Mouse (Mus musculus) embryonic facial prominence, embryonic 11.5 days (tissue): ENCODE results near the gene Laptm5. TPM values are rescaled to one million over a fixed set of nuclear protein-coding genes. Genes with fewer than 3 reads are reported as not detected.

Experiments used
- ATAC-seq: fragments of 200-750 bp; cut with Nextera tagmentation; replicated peaks from 2 replicates; pipeline ENCODE4 v1.8.0; 2017; ENCODE audit warnings: low read depth; ENCODE audit not compliant: insufficient number of reproducible peaks, low FRiP score, low TSS enrichment
- DNase-seq: peaks from one replicate; pipeline ENCODE4 v3.0.0-alpha.2; 2015; ENCODE audit warnings: low spot score
- H3K27ac ChIP-seq: fragments of 300-500 bp; sonication (generic); replicated peaks from 2 replicates; pipeline ENCODE4 v1.5.1; 2014; ENCODE audit warnings: mild to moderate bottlenecking, low read depth, low read length, control low read depth
- H3K27me3 ChIP-seq: fragments of 300-500 bp; sonication (generic); 2 replicates; pipeline ENCODE4 v1.6.1; 2014; ENCODE audit warnings: mild to moderate bottlenecking, low read length, moderate library complexity, mixed read lengths; ENCODE audit not compliant: control insufficient read depth, insufficient read depth
- H3K36me3 ChIP-seq: fragments of 300-500 bp; sonication (generic); replicated peaks from 2 replicates; pipeline ENCODE4 v1.6.1; 2014; ENCODE audit warnings: low read depth, mild to moderate bottlenecking, low read length, moderate library complexity, mixed read lengths; ENCODE audit not compliant: control insufficient read depth, insufficient read depth
- H3K4me1 ChIP-seq: fragments of 300-500 bp; sonication (generic); 2 replicates; pipeline ENCODE4 v1.6.1; 2014; ENCODE audit warnings: low read length, mixed read lengths; ENCODE audit not compliant: control insufficient read depth, insufficient read depth
- H3K4me2 ChIP-seq: fragments of 300-500 bp; sonication (generic); 2 replicates; pipeline ENCODE4 v1.6.1; 2014; ENCODE audit warnings: low read depth, mild to moderate bottlenecking, control low read depth, low read length, moderate library complexity
- H3K4me3 ChIP-seq: fragments of 300-500 bp; sonication (generic); 2 replicates; pipeline ENCODE4 v1.5.1; 2014; ENCODE audit warnings: low read depth, low read length, control low read depth
- H3K9ac ChIP-seq: fragments of 300-500 bp; sonication (generic); replicated peaks from 2 replicates; pipeline ENCODE4 v1.6.1; 2014; ENCODE audit warnings: mild to moderate bottlenecking, control low read depth, low read length
- H3K9me3 ChIP-seq: fragments of 300-500 bp; sonication (generic); replicated peaks from 2 replicates; pipeline ENCODE4 v1.6.1; 2016; ENCODE audit warnings: mild to moderate bottlenecking, low read length, inconsistent platforms, mixed read lengths; ENCODE audit not compliant: control insufficient read depth
- WGBS: fragments of 180-500 bp; shearing (Covaris S2); extraction: QIAGEN DNeasy Blood & Tissue Kit; methylation state at CpG from one replicate; pipeline ENCODE4 v1.1.7; 2014; 5-methylcytosine and 5-hydroxymethylcytosine counted together
- polyA plus RNA-seq: library from polyadenylated mRNA; unstranded; fragments of >200 nt; fragmentation: Nextera tagmentation; extraction: Ambion mirVana; gene quantifications from 2 replicates; pipeline ENCODE4 v1.2.1, GENCODE M21; 2014

The Laptm5 gene
- polyA plus RNA-seq, 1 experiment from 2014 or later, result 25.4 TPM

DNA sequence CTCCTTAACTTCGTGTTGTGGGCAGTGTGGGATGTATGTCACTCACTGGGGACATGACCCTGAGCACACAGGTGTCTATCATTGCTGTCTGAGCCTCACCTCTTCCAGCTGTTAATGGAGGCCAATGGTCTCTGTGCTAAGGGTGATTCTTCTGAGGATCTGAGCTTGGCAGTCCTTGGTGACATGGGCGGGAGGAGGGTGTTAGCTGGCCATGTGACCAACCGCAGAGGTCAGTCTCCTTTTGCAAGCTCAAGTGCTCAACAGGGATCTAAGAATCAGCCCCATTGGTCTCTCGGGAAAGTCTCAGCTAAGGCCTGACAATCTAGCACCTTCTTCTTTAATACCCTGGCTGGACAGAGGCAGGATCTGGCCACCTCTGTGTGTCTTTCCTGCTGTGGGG is 4.6 kb downstream of the Laptm5 start:
- Histone ChIP-seq H3K27me3 (no peaks in the 10 kb centered on the region), H3K4me2 (no peak overlapping the region), H3K4me1 (peaks cover 5% of the 10 kb centered on the region; the same call in 1 of the 2 replicates), H3K27ac (no peak overlapping the region), H3K9ac (no peak overlapping the region), H3K36me3 (no peaks in the 10 kb centered on the region), H3K9me3 (no peaks in the 10 kb centered on the region), H3K4me3 (no peak overlapping the region)
- ATAC-seq (no peak), DNase-seq (no peak)
- WGBS, result 69% methylated on average over 4 of the region's 4 CpGs

DNA sequence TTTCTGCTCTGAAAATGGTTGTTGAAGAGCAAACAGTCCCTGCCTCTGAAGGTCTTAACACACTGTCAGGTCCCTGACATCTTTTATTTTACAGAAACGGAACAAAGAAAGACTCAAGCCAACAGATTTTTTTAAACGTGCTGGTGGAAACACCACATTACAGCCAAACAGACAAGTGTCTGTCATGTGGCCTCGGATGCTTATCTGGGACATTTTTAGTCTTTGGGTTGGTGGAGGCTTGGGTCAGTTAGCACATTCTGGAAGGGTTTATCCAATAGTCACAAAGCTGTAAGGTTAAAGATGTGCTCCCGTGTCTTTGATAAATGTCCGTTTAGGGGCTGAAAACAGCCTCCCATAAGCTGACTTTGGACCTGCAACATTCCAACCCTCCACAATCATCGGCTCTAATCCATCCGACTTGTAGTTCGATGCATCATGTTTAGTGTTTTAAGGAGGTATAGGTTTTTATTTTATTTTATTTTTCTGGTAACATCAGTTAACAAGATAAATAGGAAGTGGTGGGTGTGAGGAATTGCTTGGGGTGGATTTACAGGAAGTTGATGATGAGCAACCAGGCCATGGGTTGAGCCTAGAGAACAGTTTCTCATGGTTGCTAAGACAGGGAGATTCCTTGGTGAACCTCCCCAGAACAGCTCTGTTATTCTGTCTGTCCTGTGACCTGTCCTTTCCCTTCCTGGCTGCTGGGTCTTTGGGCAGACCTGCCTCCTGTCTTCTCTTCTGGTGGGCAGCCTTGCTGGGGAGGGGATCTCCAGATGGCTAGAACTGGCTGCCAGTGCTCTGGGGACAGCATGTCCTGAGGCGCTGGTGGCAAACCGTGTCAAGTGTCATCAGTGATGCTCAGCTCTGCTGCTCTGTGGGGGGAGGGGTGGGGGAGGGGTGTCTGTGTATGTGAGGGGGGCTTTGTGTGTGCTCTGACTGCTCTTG is 6.2 kb downstream of the Laptm5 start:
- Histone ChIP-seq H3K27me3 (no peaks in the 10 kb centered on the region), H3K4me1 (peaks cover 3% of the 10 kb centered on the region; the same call in 1 of the 2 replicates), H3K9me3 (no peaks in the 10 kb centered on the region), H3K4me3 (no peak overlapping the region), H3K36me3 (no peaks in the 10 kb centered on the region), H3K4me2 (no peak overlapping the region), H3K27ac (no peak overlapping the region), H3K9ac (no peak overlapping the region)
- WGBS, result 67% methylated on average over 10 of the region's 10 CpGs
- no peak for DNase-seq
- ATAC-seq, result no peak

GRCm38 (mm10) chr4:130919750-130920356 is 6.9 kb downstream of the Laptm5 start:
- ATAC-seq, result no peak
- H3K4me1 ChIP-seq, result peaks cover 3% of the 10 kb centered on the region; the same call in 1 of the 2 replicates
- no peak overlapping the region for H3K27ac ChIP-seq

GRCm38 (mm10) chr4:130920951-130921693 is 8.2 kb downstream of the Laptm5 start:
- Histone ChIP-seq H3K27ac (no peak overlapping the region), H3K36me3 (no peaks in the 10 kb centered on the region), H3K4me1 (peaks cover 3% of the 10 kb centered on the region; the same call in 1 of the 2 replicates), H3K4me3 (no peak overlapping the region), H3K9ac (no peak overlapping the region), H3K4me2 (no peak overlapping the region), H3K9me3 (no peaks in the 10 kb centered on the region), H3K27me3 (no peaks in the 10 kb centered on the region)
- WGBS, result 27% methylated on average over 12 of the region's 12 CpGs
- DNase-seq (no peak), ATAC-seq (no peak)

More at GRCm38 (mm10) chr4:130919750-130920356, 6.9 kb downstream of the Laptm5 start:
- no peak overlapping the region for H3K9ac ChIP-seq
- H3K4me2 ChIP-seq, result no peak overlapping the region
- WGBS, result 61% methylated on average over 9 of the region's 9 CpGs
- no peaks in the 10 kb centered on the region for H3K36me3 ChIP-seq
- no peak for DNase-seq
- no peaks in the 10 kb centered on the region for H3K27me3 ChIP-seq
- no peaks in the 10 kb centered on the region for H3K9me3 ChIP-seq
- no peak overlapping the region for H3K4me3 ChIP-seq

DNA sequence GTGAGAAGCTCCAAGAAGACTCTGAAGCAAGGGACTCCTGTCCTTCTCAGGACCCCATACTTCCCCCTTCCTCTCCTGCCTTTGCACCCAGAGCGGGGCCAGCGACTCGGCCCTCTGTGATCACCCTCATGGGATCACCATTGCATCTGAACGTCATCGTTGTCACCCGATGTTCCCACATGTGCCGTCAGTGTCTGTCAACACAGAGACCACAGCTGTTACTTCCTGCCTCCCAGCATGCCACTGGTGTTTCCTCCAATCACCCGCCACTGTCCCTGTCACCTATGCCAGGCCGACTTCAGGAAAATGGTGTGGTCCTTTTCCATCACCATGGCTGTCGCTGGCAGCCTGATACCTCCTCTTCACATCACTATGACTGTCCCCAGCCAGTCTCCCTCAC is 9.1 kb downstream of the Laptm5 start:
- no peak overlapping the region for H3K27ac ChIP-seq
- WGBS, result 92% methylated on average over 10 of the region's 10 CpGs
- H3K4me1 ChIP-seq, result peaks cover 3% of the 10 kb centered on the region; the same call in 1 of the 2 replicates

GRCm38 (mm10) chr4:130926274-130926673 is 13.3 kb downstream of the Laptm5 start:
- no peak for DNase-seq
- no peaks in the 10 kb centered on the region for H3K27me3 ChIP-seq
- no peaks in the 10 kb centered on the region for H3K36me3 ChIP-seq
- no peaks in the 10 kb centered on the region for H3K4me1 ChIP-seq
- H3K9ac ChIP-seq, result no peak overlapping the region
- 59% methylated on average over 6 of the region's 6 CpGs for WGBS
- H3K27ac ChIP-seq, result no peak overlapping the region
- no peak for ATAC-seq
- H3K4me2 ChIP-seq, result no peak overlapping the region
- H3K9me3 ChIP-seq, result no peaks in the 10 kb centered on the region
- no peak overlapping the region for H3K4me3 ChIP-seq

More for the DNA sequence above, 9.1 kb downstream of the Laptm5 start:
- ATAC-seq (no peak), DNase-seq (no peak)
- no peak overlapping the region for H3K4me2 ChIP-seq
- H3K27me3 ChIP-seq, result no peaks in the 10 kb centered on the region
- H3K4me3 ChIP-seq, result no peak overlapping the region
- H3K9me3 ChIP-seq, result no peaks in the 10 kb centered on the region
- no peaks in the 10 kb centered on the region for H3K36me3 ChIP-seq
- no peak overlapping the region for H3K9ac ChIP-seq

- H3K27me3 ChIP-seq, result no peaks in the 10 kb centered on the region
- no peaks in the 10 kb centered on the region for H3K9me3 ChIP-seq
- DNase-seq, result no peak
- H3K27ac ChIP-seq, result no peak overlapping the region
- no peaks in the 10 kb centered on the region for H3K4me1 ChIP-seq
- 87% methylated on average over 12 of the region's 12 CpGs for WGBS
- no peak overlapping the region for H3K9ac ChIP-seq
- no peak overlapping the region for H3K4me2 ChIP-seq
- ATAC-seq, result no peak
- no peak overlapping the region for H3K4me3 ChIP-seq
- no peaks in the 10 kb centered on the region for H3K36me3 ChIP-seq
Measured at GRCm38 (mm10) chr4:130927821-130928220, 14.9 kb downstream of the Laptm5 start.
